Mouse (Mus musculus): ENCODE measurements around the gene Ntrk3.

Ntrk3 gene

DNA sequence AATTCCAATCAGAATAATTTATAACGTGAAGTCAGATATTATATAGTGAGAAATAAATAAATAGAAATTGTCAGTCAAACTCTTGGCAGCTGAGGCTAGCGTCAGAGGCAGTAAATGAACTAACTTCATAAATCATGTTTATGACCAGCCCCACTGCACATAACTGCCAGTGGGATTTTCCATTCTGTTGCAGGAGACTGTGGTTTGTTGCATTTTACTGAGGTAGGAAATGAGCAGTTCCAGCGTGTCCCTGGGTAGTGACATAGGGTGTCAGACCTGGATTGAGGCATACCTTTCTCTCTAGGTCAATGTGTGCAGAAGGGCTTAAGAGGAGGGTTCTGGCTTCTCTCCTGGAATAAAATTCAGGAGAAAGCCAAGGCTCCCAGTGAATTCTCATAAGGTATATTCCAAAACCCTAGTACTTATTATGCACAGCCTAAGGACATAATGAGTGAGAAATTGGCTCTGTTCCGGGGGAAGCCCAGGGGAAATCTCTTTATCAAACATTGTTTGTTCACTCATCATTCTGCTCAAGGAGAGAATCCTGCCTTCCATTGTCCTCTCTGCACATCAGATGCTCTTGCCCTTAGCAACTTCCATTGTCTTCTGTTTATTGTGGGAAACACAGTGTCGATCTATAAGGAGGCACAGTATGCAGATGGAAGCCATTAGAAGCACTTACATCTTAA lies 565.4 kb downstream of the Ntrk3 start:
- DNase-seq, result no peak

DNA sequence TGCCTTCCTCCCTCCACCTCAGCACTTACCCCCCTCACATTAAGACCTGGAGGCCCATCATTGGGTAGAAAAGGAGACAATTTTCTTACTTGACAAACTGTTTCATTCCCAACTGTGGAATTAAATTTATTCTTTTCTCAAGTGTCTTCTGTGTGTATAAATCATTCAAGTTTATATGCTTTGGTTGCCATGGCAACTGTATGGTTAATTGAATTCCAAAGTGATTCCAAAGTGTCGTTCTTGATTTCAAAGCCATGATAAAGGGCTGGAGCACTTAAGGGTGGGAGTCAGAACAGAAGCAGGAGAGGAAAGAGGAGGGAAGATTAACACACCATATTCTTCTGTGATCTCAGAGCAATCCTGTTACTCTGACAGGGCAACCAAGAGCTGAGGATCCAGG lies 572.3 kb downstream of the Ntrk3 start:
- DNase-seq, result no peak

DNA sequence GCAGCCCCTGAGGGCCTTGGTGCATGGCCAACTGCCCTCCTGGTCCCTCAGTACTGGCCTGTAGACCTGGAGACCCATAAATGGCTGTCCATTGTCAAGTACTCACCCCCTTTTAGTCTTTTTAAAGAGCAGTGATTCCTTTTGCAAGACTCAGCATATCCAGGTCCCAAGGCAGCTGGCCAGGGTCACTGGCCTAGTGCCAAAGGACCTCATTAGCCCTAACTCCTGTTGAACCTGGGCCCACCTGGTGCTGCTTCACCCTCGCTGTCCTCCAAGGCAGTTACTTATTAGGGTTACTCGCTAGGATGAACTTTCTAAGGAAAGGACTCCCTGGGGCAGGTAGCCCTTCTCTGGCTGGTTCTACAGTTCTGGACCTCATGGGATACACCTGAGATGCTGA lies 579.9 kb downstream of the Ntrk3 start:
- no peak for DNase-seq

GRCm38 (mm10) chr7:78145251-78145650 lies 592.6 kb downstream of the Ntrk3 start:
- no peak for DNase-seq

DNA sequence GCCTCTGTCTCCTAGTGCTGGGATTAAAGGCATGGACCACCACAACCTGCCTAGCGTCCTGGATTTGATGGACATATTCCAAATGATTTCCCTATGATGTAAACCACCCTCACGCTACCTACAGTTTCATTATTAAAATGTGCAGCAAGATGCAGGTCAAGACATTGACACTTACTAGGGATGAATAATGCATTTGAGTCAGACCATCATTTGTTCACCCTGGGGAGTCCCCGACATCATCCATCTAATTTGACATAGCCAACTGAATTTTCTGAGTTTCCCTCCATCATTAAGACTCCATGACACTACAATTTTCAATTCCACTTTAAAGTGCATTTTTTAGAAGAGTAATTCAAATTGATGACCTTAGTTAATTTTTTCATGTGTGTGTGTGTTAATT lies 593.0 kb downstream of the Ntrk3 start:
- DNase-seq, result no peak

DNA sequence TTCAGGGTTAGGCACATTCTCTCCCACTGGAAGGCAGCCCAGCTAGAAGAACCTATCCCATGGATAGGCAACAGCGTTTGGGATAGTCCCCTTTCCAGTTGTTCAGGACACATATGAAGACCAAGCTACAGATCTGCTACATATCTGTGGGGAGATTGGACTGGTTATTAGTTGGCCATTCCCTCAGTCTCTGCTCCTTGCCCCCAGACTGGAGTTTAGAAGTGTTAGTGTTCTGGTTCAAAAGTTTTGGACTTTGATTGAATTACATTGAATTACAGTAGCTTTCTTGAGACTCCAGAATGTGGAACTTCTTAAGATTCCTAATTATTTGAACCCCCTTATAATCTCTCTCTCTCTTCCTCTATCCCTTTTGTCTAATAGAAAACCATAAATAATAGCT lies 607.8 kb downstream of the Ntrk3 start:
- no peak for DNase-seq

Data from thymus, postnatal 4 days (tissue).